Mouse (Mus musculus) gastrocnemius, postnatal 36 days (tissue): ENCODE measurements around the gene Pank1. TPM values are rescaled to one million over a fixed set of nuclear protein-coding genes. Genes with fewer than 3 reads are reported as not detected.

Source experiments
- DNase-seq, 2 experiments: peaks; one replicate each; pipeline ENCODE4 v3.0.0; 2022
- intact Hi-C: fragments of 180-260 bp; cut with DNase I; formaldehyde crosslinking; loops from one replicate; pipeline ENCODE4 v1.15.1; 2025
- total RNA-seq, 2 experiments: library from RNA; stranded (reverse); gene quantifications; 2 replicates each; pipeline ENCODE4 v1.2.3; 2021

The Pank1 gene
- total RNA-seq, 2 experiments from 2014 or later = 11.3 to 20.5 TPM

DNA sequence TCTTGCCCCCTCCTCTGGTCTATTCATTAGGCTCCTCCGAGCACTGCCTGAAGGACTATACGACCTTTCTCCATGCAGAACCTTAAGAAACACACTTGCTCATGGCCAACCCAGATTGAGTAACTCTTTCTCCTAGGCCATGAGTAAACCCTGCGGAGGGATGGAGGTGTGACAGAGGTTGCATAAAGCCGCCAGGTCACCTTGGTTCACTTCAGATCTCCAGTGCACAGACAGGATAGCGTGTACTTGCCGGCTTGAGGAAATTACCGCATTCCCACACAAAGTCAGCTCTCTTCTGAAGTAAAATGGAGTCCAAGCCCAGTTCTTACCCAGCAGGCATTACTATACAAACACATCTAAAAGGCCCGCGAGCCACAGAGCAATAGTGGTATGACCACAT, 40.6 kb downstream of the Pank1 start:
- intact Hi-C loops = no loop called here
- no peak for DNase-seq

DNA sequence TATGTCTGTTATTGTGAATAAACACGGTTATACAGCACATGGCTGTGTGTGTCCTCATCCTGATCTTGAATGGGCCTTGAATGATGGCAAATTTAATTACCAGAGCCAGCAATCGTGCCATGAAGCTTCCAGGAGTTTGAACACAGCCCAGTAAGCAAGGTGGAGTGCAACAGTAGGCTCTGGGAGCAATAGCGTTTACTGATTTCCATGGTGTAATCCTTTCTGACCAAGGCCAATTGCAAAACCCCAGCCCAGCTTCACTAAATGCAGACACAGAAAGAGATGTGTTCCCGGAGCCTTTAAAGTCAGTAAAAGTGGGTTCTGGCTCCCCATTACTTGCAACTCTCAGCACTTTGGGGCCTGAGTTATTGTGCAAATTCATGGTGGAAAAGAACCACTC, 47.6 kb downstream of the Pank1 start:
- intact Hi-C loops = no loop called here
- no peak for DNase-seq

DNA sequence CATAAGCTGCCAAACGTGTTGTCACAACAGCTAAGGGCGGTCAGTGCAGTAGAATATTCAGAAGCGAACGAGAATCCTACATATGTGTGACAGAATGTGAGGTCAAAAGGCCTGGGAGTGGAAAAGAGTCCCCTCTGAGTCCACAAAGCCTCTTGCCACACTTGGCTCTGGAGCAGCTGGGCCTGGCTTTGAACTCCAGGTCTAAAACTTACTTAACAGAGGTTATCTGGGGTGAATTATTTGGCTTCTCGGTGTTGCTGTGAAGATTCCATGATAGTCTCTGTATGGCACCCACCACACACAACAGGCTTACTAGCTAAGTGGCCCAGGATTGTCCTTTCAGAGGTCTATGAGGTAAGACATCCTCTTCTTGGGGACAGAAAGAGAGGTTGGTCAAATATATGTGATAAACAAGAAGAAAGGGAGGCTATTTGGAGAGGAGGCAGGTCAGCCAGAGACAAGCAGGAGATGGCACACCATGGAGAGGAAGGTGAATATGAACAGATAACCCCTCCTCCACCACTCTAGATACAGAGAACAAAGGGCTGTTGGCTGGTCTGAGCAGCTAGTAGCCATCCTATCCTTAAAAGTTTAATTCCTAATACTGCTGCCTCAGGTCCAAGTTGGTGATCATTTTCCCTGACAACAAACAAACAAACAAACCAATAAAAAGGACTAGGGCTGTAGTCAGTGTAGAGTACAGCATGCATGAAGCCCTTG, 51.2 kb downstream of the Pank1 start:
- intact Hi-C loops = loop anchor here (5.0 kb wide), 2 partner anchors 49 to 94 kb away; partner anchors contain the start of genes Kif20b and Pank1

DNA sequence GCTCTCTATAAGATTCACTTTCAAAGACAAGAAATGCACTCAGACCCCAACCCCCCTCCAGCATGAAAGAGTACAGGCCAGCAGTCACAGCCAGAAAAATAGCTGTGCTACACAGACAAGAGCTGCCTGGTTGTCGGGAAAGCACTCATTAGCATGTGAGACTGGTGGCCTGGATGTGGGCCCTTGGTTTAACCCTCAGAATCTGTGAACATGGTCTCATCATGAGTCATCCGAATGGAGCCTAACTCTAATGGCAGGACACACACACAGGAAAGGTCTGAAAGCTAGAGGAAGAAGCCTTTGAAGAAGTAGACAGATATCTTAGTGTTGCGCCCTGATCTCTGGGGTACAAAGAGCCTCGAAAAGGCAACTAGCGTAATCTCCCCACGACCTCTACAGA, 51.8 kb downstream of the Pank1 start:
- intact Hi-C loops = loop anchor here (5.0 kb wide), 2 partner anchors 50 to 95 kb away; partner anchors contain the start of genes Kif20b and Pank1
- DNase-seq = no peak

More for the DNA sequence above, 51.2 kb downstream of the Pank1 start:
- DNase-seq = no peak

DNA sequence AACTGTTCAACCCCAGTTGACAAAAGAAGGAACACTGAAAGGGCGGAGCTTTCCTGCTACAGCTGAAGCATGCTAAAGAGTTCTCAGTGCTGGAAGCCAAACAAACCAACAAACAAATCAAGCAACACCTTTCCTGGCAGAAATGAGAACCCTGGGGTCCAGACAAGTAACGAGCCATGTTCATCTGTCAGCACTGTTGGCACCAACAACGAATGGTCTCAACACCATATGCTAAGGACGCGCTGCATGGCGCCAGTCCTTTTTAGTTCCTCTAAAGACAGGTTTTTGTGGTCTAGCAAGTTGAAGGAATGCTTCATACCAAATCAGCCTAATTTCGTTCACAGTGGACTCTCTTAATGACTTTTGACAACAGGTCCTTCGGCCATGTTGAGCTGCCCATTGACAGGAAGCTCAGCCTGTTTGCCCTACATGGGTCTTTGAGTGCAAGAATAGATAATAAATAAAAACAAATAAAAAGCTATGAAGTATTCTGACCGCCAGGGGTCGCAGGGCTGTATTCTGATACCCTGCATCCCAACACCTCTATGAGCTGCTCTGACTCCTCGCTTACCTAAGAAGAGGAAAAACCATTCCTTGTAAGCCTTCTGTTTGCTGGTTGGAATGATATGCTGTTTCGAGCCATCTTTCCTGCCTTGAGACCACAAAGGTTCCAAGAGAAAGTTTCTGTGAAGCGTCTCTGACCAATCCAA, 53.2 kb downstream of the Pank1 start:
- DNase-seq = no peak
- intact Hi-C loops = loop anchor here (5.0 kb wide), 2 partner anchors 51 to 96 kb away; partner anchors contain the start of genes Kif20b and Pank1

DNA sequence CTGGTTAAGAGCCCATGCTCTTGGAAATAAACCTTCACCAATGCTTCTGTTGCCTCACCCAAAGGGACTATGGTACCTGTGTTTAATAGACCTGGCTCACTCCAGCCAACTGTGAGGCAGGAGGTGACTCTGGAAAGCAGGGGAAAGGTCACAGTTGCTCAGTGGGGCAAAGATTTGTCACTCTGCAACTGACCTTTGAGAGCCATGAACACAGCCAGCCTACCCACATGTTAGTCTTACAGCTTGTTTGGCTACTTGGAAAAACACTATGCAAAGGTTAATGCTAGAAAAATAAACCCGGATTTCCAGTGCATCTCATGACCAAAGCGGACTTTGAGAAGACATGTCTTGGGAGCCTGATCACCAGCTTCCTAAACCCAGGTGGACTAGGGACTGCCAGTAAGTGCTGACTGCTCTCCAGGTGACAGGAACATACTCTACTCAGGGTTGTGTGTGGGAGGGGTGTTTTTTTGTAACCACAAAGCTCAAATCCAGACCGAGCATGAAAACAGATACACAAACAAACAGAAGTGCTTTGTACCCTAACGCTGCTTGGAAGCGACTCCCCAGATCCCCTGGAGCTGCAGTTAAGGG, 59.6 kb downstream of the Pank1 start:
- intact Hi-C loops = no loop called here
- no peak for DNase-seq

DNA sequence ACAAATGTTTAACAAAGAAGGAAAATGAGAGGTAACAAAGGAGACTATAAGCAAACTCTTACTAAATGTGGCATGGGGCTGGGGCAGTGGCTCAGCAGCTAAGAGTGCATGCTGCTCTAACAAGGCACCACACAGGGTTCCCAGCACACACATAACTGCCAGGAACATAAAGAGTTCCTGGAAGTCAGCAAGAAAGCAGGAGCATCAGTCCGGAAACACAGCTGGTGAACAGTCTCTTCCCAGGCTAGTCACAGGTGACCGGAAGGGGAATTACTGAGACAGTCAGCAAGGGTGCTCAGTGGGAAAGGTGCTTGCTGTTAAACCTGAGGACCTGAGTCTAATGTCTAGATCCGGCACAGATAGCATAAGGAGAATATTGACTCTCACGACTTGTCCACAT, 63.9 kb downstream of the Pank1 start:
- intact Hi-C loops = no loop called here
- DNase-seq = no peak

DNA sequence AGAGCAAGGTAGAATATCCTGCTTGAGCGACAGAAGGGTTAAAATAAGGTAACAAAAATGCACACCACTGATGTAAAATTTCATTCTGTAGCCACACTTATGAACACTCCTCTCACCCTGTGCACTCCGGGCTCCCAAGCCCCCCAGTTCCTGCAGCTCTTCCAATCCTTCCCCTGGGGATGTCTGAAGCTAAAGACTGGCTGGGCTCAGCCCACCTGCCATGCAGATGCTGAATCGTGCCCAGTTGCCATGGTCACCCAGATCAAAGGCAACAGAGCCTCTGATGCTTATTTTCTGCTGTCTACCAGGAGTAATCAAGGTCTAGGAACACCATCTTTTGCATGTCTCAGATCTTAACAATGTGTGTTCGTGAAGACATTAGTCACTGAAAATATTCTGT, 64.6 kb downstream of the Pank1 start:
- intact Hi-C loops = no loop called here

GRCm38 (mm10) chr19:34813961-34814360, 65.3 kb downstream of the Pank1 start:
- DNase-seq = no peak
- intact Hi-C loops = no loop called here

More for the DNA sequence above, 64.6 kb downstream of the Pank1 start:
- DNase-seq = no peak

- intact Hi-C loops = no loop called here
- DNase-seq = no peak
These were observed 65.7 kb downstream of the Pank1 start for GRCm38 (mm10) chr19:34813533-34813932.

DNA sequence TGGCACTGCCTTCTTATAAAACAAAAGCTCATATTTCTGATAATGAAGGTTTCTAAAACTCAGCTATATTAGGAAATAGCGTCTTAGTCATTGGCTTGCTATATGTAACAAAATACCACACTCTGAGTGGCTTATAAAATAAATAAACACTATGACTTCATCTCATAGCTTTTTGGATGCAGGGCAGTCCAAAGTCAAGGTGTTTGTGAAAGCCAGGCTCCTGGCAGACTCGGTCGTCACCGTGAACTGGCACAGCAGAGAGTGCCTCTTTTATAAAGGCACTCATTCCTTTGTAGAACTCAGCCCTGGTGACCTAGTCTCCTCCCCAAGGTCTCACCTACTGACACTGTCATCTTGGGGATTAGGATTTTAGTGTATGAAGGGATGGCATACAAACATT, 66.5 kb downstream of the Pank1 start:
- intact Hi-C loops = no loop called here
- DNase-seq = no peak

- intact Hi-C loops = no loop called here
These were observed 72.1 kb downstream of the Pank1 start for GRCm38 (mm10) chr19:34807173-34807572.

DNA sequence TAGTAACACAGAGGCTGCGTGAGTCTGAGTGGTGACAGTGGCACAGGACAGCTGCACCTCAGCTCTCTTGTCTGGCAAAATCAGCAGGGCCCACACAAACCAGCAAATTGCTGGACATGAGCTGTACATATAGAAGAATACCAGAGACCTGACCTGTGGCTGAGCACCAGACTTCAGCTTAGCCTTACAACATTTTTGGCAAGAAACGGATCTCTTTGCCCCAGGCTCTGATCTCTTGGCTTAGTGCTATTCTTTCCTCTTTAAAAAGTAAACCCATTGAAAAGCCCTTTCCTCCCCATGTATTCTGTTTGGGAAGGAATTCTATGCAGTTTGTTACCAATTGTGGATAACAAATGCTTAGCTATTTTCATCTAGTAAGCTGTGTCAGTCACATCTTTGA, 74.2 kb downstream of the Pank1 start:
- no peak for DNase-seq
- intact Hi-C loops = no loop called here

More at GRCm38 (mm10) chr19:34807173-34807572, 72.1 kb downstream of the Pank1 start:
- no peak for DNase-seq

DNA sequence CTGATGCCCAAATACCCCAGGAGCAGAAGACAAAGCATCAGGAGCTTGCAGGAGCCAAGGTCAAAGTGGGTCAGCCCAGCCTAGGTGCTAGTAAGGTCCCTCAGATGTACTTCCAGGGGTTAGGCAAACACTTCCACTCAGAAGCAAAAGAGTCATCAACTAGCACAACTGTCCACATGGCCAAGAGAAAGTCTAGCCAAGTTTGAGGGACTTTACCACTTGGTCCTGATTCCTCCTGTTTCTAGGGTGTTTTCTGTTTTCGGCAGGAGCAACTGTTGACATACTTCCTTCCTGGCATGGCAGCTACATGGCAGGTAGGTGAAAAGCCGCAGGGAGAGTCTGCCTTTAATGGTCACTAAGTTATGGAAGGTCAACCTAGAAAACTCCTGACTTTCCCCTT, 74.7 kb downstream of the Pank1 start:
- intact Hi-C loops = no loop called here
- no peak for DNase-seq

- intact Hi-C loops = no loop called here
- DNase-seq = no peak
These were observed 75.9 kb downstream of the Pank1 start for GRCm38 (mm10) chr19:34803396-34803795.

DNA sequence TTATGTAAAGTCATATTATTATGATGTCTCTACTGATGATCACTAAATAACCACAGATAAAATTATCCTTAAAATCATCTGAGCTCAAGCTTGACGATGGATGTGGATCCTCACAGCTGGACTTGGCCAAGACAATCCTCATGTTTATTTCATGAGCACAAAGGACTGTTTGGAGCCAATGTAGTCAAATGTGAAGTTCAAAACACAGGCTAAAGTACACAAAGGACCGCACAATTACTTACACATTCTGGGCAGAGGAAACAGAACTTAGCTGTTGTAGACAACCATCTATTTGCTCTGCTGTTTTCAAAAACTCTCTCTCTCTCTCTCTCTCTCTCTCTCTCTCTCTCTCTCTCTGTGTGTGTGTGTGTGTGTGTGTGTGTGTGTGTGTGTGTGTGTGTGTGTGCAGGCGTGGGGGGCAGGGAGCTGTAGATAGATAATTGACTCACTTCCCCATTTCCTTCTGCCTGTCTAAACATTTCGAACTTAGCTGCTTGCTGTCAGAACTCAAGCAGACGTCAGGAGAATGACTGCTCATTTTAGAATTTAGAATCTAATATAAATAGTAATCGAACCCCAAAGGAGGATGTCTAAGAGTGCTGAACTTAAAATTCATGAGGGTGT, 79.5 kb downstream of the Pank1 start:
- intact Hi-C loops = no loop called here
- no peak for DNase-seq

DNA sequence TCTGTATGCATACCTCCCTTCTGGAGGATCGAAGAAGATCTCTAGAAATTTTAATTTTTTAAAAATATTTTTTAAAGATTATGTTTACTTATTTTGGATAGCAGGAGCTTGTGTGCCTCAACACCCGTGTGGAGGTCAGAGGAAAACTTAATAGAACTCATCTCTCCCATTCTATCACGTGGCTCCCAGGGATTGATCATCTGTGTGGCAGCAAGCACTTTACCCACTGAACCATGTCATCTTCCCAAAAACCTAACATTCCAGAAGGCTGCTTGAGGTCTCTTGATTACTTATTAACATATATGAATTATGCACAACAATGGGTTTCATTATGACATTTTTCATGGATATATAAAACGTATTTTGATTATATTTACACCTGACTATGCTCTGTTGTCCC, 82.9 kb downstream of the Pank1 start:
- intact Hi-C loops = no loop called here
- no peak for DNase-seq

DNA sequence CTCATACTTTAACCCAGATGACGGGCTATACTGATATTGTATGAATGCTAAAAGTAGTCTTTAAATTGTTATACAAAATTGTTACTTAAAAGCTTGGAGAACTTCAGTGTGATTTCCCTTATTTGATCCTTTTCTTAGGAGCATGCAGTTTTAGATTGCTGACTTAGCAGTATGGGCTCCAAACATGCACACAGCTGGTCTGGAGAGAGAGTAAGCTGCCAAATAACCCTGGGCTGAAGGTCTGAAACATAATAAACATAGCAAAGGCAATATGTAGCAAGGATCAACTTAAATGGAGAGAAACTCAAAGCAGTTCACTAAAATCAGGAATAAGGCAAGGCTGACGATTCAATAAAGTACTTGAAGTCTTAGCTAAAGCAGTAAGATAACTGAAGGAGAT, 96.8 kb downstream of the Pank1 start:
- DNase-seq = no peak
- intact Hi-C loops = no loop called here

DNA sequence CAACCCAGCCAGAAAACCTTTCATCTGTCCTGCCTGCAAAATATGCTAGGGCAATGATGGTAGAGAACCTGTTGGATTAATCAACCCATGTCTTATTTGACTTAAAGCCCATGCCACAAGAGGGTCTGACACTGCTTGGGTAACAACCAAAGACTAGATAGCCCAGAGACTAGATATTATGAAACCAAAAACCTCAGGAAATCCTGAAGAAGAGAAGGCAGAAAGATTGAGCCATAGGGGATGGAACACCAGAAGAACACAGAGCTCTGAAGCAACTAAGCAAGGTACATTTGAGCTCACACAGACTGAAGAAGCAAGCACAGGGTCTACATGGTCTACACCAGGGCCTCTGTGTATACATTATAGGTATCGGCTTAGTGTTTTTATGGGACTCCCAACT, 100.3 kb downstream of the Pank1 start:
- no peak for DNase-seq
- intact Hi-C loops = no loop called here

GRCm38 (mm10) chr19:34778098-34778497, 101.2 kb downstream of the Pank1 start:
- intact Hi-C loops = no loop called here
- no peak for DNase-seq

DNA sequence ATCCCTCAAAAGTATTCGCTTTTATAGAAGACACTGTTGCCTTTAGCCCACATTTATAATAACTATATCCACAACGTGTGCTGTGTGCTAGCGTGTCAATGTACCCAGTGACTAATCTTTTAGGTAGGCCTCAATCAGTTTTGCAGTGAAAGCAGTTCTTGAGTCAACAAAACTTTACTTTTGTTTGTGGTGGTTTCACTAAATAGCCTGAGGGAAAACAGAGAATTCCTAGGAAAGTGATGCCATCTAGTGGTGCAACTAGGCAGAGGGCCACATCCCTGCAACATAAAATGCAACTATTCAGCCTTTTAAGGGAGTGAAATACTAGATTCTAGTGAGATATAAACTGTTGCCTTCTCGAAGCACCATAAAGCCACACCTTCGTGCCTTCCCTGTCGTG, 106.5 kb downstream of the Pank1 start:
- DNase-seq = no peak

More for the DNA sequence above, 106.5 kb downstream of the Pank1 start:
- intact Hi-C loops = loop anchor here (5.0 kb wide), 1 partner anchor 90 kb away; no protein-coding TSS in a partner anchor
